Mouse (Mus musculus) B cell, adult 67 days (primary cell): ENCODE data around the gene Krtap16-1. TPM values are rescaled to one million over a fixed set of nuclear protein-coding genes. Genes with fewer than 3 reads are reported as not detected.

Experiments used
- total RNA-seq, 2 experiments: library from RNA; stranded (reverse); gene quantifications; 4 replicates each; pipeline ENCODE4 v1.2.4; 2023

Gene Krtap16-1
- not detected for total RNA-seq

GRCm38 (mm10) chr11:99986180-99986647, at the start of gene Krtap16-1:
TSS of gene Krtap16-1 (minus strand) at chr11:99986597.

GRCm38 (mm10) chr11:100029768-100030167, 43.4 kb upstream of the Krtap16-1 start, which contains the start of gene Krt33b:
TSS of gene Krt33b (minus strand) at chr11:100029868.

DNA sequence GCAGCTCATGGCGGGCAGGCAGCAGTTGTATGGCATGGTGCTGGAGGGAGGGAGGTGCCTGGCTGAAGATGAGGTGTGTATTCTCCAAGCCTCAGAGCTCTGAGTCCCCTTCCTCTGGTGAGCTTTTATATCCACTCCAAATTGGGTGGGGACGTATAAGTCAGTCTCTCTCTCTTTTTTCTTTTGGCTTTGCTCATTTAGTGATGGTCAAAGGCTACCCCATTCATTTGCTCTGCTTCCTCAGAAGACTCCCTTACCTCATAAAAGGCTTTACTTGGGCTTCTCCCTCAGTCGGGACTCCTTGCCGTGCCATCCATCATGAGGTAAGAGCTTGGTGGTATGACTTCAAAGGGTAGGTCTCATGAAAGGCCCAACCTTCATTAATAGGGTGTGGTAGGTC, 29.7 kb upstream of the Krtap16-1 start, which contains the start of gene Krt33a:
Krt33a (minus strand) TSS at position 101 of the 400 bp plus-strand sequence.

DNA sequence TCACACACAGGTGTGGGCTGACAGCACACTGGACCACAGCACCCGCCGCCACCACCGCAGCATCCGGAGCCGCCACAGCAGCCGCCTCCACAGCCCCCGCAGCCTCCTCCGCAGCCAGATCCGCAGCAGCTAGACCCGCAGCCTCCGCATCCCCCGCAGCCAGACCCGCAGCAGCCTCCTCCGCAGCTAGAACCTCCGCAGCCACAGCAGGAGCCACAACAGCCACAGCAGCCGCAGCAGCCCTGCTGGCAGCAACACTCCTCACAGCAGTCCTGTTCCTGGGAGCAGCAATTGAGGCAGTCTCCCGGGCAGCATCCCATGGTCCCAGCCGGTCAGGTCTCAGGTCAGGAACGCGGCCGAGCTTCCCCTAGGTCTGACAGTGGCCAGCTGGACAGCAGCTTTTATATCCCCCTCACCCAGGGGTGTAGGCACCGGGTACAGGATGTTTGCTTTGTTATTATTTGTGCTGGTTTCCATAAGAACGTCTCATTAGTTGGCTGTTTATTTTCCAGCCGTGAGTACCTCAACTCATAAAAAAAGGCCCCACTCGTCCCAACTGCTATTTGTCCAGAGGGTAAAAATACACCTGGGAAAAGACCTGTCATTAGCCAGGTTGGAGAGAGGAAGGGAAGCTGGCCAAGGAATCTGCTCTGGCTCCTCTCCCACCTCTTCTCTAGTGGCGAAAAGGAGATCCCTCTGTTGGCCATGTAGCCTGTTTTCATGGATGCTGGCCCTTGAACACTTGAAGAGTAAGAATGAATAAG, 7.4 kb upstream of the Krtap16-1 start, which contains the start of gene Krtap17-1:
Krtap17-1 (minus strand) TSS at position 375 of the 764 bp plus-strand sequence.

DNA sequence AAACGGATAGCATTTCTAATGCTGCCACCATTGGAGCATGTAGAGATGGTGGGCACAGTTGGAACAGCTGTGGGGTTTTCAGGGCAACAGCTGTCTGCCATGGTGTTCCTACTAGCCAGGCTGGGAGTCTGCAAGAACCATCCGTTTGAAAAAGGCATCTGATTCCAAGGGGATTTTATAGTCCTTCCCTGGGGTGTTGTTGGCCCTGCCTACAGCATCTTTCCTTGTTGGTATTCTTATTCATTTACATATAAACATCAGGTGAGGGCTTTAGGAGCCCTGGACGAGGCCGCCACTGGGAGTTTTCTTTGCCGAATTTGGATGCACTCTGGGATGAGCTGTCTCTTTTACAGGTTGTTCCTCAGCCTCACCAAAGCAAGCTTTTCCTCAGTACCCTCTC, 7.4 kb downstream of the Krtap16-1 start, which contains the start of gene Krtap29-1:
Krtap29-1 (minus strand) TSS at position 101 of the 400 bp plus-strand sequence.

GRCm38 (mm10) chr11:99948175-99948574, 38.2 kb downstream of the Krtap16-1 start, which contains the start of gene Krtap9-5:
TSS of gene Krtap9-5 (plus strand) at chr11:99948475.

DNA sequence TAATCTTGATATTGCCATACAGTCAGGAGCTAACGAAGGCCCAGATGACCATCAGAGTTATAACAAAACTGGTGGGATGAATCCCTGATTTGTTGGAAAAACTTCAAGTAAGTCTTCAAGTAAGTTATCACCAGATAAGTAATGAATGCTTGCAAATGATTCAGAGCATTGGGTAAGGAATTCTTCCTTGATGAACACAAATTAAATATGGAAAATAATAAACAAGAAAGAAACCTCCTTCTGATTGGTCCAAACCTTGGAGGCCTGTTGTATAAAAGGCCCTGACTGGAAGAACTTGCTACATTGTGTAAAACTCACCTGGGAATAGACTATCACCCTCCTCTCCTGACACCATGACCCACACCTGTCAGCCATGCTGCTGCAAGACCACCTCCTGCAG, 50.4 kb downstream of the Krtap16-1 start, which contains the start of gene Krtap31-2:
Krtap31-2 (plus strand) TSS at position 301 of the 400 bp plus-strand sequence.

Other genes starting within 250 kb of the Krtap16-1 start
- not detected for gene Gm11595, start 213.7 kb downstream of the Krtap16-1 start, total RNA-seq
- not detected for gene Krtap4-8, start 205.9 kb downstream of the Krtap16-1 start, total RNA-seq
- gene Krtap4-9, start 201.4 kb downstream of the Krtap16-1 start, total RNA-seq = not detected
- not detected for gene Gm11596, start 193.1 kb downstream of the Krtap16-1 start, total RNA-seq
- gene Gm11569, start 187.7 kb downstream of the Krtap16-1 start, total RNA-seq = not detected
- gene Gm11554, start 182.2 kb downstream of the Krtap16-1 start, total RNA-seq = not detected
- gene Krtap4-13, start 176.7 kb downstream of the Krtap16-1 start, total RNA-seq = not detected
- not detected for gene Gm11564, start 170.9 kb downstream of the Krtap16-1 start, total RNA-seq
- not detected for gene 2300003K06Rik, start 148.5 kb downstream of the Krtap16-1 start, total RNA-seq
- not detected for gene Krtap4-16, start 135.0 kb downstream of the Krtap16-1 start, total RNA-seq
- not detected for gene Gm11568, start 128.7 kb downstream of the Krtap16-1 start, total RNA-seq
- not detected for gene Gm11559, start 122.1 kb downstream of the Krtap16-1 start, total RNA-seq
- gene Krtap9-1, start 113.2 kb downstream of the Krtap16-1 start, total RNA-seq = not detected
- gene Gm11567, start 107.4 kb downstream of the Krtap16-1 start, total RNA-seq = not detected
- not detected for gene Krtap31-1, start 78.7 kb downstream of the Krtap16-1 start, total RNA-seq
- not detected for gene Gm11565, start 71.8 kb downstream of the Krtap16-1 start, total RNA-seq
- gene Krtap31-2, start 50.3 kb downstream of the Krtap16-1 start, total RNA-seq = not detected
- not detected for gene Krtap9-5, start 38.1 kb downstream of the Krtap16-1 start, total RNA-seq
- gene Krtap29-1, start 7.5 kb downstream of the Krtap16-1 start, total RNA-seq = not detected
- not detected for gene Krtap17-1, start 7.4 kb upstream of the Krtap16-1 start, total RNA-seq
- not detected for gene Krt33a, start 29.6 kb upstream of the Krtap16-1 start, total RNA-seq
- gene Krt33b, start 43.3 kb upstream of the Krtap16-1 start, total RNA-seq = not detected
- not detected for gene Krt34, start 55.0 kb upstream of the Krtap16-1 start, total RNA-seq
- not detected for gene Krt31, start 64.0 kb upstream of the Krtap16-1 start, total RNA-seq
- not detected for gene Krt32, start 101.6 kb upstream of the Krtap16-1 start, total RNA-seq
- gene Krt35, start 109.6 kb upstream of the Krtap16-1 start, total RNA-seq = not detected
- gene Krt36, start 119.0 kb upstream of the Krtap16-1 start, total RNA-seq = not detected
- gene Krt13, start 135.0 kb upstream of the Krtap16-1 start, total RNA-seq = not detected
- not detected for gene Krt15, start 149.3 kb upstream of the Krtap16-1 start, total RNA-seq
- not detected for gene Krt19, start 162.1 kb upstream of the Krtap16-1 start, total RNA-seq
- not detected for gene Krt9, start 206.6 kb upstream of the Krtap16-1 start, total RNA-seq
- not detected for gene Krt14, start 221.0 kb upstream of the Krtap16-1 start, total RNA-seq